Mouse (Mus musculus) urinary bladder, postnatal 4 days (tissue): ENCODE measurements around the gene Parva.

Source experiments
- DNase-seq, 2 experiments: peaks; one replicate each; pipeline ENCODE4 v3.0.0; 2021 to 2022; ENCODE audit warnings: low spot score in 2 of 2

Gene Parva

DNA sequence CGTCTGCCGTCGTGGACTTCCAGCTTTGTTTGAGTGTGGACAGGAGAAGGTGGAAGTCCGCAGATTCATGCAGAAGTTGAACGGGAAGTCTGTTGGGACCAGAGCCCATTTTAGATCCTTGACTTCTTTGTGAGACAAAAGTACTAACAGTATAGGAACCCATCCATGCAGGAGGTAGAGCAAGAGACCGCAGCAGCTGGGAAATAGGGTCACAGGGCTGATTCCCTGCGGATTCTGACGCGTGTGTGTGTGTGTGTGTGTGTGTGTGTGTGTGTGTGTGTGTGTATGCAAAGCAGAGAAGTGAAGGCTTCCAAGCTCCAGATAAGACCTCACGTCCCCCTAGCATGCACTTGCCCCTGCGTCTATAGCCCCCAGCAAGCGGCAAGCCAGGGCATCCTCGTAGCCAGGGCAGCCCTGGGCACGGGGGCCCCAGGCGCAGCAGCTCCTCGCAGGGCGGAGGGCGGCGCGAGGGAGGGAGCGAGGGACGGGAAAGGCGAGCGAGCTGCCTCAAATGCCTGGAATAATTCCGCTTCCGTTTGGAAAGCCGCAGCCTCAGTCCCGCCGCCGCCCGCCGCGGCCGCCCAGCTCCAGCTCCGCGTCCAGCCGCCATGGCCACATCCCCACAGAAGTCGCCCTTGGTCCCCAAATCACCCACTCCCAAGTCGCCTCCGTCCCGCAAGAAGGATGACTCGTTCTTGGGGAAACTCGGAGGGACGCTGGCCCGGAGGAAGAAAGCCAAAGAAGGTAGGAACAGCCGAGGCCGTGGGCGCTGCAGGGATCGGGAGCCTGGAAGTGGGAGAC is at the start of gene Parva:
TSS of gene Parva (plus strand) at position 149 of the 801 bp plus-strand sequence.
- DNase-seq = peak; percentile 75 to 77

GRCm38 (mm10) chr7:112378056-112378455 is 49.2 kb upstream of the Parva start:
- no peak for DNase-seq

DNA sequence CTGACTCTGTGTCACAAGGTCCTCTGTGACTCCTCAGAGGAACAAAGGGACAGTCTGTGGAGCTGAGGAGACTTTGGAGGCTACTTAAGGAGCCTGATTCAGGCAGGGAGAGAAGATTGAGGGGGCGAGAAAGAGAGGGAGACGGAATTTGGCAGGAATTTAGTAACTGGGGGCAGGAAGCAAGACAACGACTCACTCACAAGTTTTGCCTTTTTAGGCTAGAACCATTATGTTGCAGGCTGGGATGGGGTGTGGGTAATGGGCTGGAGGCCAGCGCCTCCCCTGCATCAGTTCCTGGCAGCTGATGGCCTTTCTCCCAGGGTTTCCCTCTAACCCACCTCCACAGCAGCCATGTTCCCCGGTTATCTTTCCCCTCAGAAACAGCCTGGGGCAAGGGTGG is 48.8 kb upstream of the Parva start:
- peak in 1 of 2 experiments; percentile 28 for DNase-seq

DNA sequence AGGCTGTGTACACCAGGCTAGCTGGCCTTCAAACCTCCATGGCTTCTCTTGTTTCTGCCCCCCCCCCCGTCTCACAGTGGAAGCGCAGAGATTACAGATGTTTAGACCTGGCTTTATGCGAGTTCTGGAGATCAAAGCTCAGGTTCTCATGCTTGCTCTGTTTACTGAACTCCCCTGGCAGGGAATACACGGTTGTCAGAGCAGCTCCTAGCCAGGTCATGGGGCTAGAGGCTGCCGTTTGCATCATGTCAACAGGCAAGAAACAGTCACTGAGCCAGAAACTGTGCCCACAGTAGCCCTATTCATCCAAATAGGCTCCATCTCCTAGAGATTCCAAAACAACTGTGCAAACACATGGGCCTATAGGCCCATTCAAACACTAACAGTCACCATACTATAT is 40.8 kb upstream of the Parva start:
- no peak for DNase-seq

DNA sequence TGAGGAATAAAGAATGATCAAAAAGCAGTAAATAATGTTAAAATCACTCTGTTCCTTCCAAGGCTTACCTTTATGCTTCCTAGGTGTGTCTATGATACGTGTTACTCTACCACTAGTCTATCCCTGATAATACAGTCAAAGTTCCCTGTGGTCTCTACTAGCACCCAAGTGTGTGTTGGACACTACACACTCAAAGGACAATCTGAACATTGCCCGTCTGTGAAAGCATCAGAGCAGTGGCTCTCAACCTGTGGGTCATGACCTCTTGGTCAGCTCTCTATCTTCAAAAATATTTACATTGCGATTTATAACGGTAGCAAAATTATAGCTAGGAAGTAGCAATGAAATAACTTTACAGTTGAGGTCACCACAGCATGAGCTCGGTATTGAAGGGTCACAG is 39.4 kb upstream of the Parva start:
- DNase-seq = no peak

- DNase-seq = no peak
Measured at GRCm38 (mm10) chr7:112388363-112388875, 38.9 kb upstream of the Parva start.

DNA sequence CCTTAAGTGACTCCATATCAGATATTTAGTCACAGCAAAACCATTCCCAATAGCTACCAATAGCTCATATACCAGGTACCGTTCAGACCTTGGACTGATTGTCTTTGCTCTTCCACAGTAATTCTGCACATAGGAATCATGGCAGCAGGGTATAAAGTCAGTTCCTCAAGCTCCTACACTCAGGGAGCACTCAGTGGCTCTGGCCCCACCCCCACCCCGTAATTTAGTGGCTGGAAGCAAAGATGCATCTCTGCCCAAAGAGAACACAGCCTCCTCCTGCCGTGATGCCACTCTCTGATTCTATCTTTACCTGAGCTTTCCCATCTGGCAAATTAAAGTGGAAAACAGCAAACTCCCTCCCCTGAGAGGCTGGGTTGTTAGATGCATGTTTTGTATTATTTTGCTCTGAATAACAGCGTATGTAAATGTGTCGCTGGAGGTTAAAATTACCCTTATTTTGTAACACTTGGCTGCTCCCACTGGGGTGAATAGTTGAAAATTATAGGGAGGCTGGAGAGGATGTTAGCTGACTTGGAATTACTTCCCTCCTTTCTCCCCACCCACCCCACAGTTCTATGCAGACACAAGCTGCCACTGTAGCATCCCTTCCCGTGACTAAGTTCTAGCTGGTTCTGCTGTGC is 37.6 kb upstream of the Parva start:
- no peak for DNase-seq

GRCm38 (mm10) chr7:112390252-112390936 is 36.9 kb upstream of the Parva start:
- DNase-seq = no peak

DNA sequence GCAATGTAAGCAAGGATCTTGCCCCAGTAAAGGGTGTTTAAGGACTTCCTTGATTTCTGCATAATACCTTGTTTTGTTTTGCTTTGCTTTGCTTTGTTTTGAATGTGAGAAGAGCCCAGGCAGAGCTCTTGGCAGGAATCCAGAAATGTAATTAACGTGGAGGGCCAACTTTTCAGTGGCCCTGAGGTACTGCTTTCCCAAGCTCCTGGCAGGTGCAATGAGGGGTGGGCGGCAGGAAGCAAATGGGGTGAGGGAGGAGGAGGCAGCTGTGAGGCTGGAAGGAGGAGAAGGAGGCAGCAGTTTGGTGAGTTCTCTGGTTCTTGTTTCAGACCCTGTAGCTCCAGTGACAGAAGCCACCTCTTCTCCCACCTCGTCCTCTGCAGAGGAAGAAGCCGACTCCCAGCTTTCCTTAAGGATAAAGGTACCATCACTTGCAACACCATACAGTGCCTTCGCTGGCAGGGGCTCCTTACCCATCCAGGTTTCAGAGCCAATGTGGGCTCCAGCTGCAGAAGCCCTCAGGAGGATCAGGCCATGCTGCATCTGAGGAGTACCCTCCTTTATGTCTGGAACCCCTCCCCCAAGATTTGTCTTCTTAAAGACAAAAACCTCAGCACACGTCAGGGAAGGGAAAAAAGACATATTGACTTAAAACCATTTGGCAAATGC is 36.2 kb upstream of the Parva start:
- DNase-seq = no peak

- DNase-seq = no peak
Measured at GRCm38 (mm10) chr7:112397786-112398185, 29.5 kb upstream of the Parva start.

DNA sequence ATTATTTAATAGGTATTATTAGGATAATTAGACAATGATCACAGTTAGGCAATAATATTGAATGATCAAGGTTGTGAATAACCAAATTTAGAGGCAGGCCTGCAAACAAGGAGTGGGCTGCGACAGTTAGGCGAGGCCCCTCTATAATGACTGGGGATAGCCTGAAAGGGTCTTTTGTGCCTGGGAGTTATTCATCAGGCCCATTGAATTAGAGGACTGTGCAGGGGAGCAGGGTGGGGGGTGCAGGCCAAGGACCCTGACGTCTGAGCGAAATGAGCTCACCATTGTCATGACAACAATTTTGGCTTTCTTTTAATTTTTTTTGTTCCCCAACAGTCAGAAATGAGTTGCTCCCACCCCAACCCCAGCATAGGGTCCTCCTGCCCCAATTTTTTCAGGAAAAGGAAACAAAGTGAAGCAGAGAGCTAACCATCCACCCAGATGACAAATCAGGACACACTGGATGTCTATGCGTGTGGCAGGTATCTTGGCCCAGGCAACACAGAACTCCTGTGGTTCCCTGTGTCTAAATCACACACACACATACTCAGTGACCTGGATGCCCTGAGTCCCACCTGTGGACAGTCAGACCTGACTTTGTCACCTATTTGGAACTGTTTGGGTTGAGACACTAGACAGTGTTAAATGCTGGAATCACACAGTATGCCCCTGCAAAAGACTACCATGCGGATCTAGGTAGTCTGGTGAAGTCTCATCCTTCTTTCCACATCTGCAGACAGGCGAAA is 27.7 kb upstream of the Parva start:
- DNase-seq = no peak

GRCm38 (mm10) chr7:112400175-112400574 is 27.1 kb upstream of the Parva start:
- peak; percentile 70 to 83 for DNase-seq

- DNase-seq = no peak
Measured at GRCm38 (mm10) chr7:112405061-112405460, 22.2 kb upstream of the Parva start.

- no peak for DNase-seq
Measured at GRCm38 (mm10) chr7:112405578-112405977, 21.7 kb upstream of the Parva start.

- no peak for DNase-seq
Measured at GRCm38 (mm10) chr7:112407597-112407996, 19.7 kb upstream of the Parva start.

GRCm38 (mm10) chr7:112409991-112410390 is 17.3 kb upstream of the Parva start:
- no peak for DNase-seq

DNA sequence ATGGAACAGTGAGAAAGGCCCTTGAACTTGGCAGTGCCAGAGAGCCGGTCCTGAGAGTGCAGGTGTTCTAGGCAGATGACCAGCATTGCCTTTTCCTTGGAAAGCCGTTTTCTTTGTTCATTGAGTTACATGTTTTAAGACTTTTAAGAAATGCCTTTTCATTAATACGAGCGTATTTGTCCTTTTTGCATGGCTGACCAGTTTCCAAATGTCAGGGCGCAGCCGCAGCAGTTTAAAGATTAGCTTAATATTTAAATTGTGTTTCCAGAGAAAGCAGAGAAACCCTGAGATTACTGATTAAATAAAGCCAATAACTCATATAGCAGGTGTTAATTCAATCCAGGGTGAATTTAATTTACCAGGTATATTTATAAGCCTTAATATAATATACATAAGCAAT is 14.0 kb upstream of the Parva start:
- DNase-seq = no peak

DNA sequence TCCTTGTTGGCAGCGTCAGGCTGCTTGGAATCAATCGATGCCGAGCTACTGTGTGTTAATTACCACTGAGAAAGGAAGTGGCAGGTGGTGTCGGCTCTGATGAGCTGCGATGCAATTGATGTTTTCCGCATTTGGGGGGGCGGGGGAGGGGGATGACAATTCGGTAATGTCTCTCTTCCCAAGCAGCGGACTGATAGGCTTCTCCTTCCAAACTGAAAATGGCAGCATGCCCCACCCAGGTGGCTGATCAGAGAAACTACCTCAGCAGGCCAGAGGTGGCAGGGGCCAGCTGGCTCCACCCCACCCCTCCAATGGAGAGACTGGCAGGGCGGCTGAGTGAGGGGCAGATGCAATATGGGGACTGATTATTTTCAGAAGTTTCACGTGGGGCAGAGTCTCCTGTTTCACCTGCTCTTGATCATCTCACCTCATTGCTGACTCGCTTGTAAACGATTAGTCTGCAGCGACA is 11.2 kb upstream of the Parva start:
- DNase-seq = no peak

- DNase-seq = no peak
Measured at GRCm38 (mm10) chr7:112416730-112417513, 10.4 kb upstream of the Parva start.

GRCm38 (mm10) chr7:112417598-112417997 is 9.7 kb upstream of the Parva start:
- no peak for DNase-seq
